Mouse (Mus musculus) hematopoietic stem cell, adult 5-6 weeks (primary cell): ENCODE data around the gene Rab3gap1. TPM values are rescaled to one million over a fixed set of nuclear protein-coding genes. Genes with fewer than 3 reads are reported as not detected.

ENCODE experiments used
- ATAC-seq, 2 experiments: fragments of 125-278 bp in 1 of 2; replicated peaks in 1 of 2; 2 replicates each; pipeline ENCODE4 v1.8.0; 2016 to 2017; ENCODE audit warnings: inconsistent platforms in 2 of 2, mild to moderate bottlenecking in 2 of 2, moderate number of reproducible peaks in 2 of 2, low read depth in 1 of 2, moderate TSS enrichment in 1 of 2; ENCODE audit not compliant: low FRiP score in 2 of 2, poor library complexity in 2 of 2, severe bottlenecking in 2 of 2, insufficient read depth in 1 of 2, low TSS enrichment in 1 of 2
- total RNA-seq: library from RNA; stranded (forward); fragments of 172-1452, 232-1000 nt; gene quantifications from 2 replicates; pipeline ENCODE4 v1.2.3, GENCODE M21; 2017

The Rab3gap1 gene
- 62.9 and 74.7 TPM in 2 replicates for total RNA-seq

GRCm38 (mm10) chr1:127868300-127869261, at the start of gene Rab3gap1:
Gene Rab3gap1, plus strand, starts transcription at chr1:127868773.
- ATAC-seq, result peak; percentile 99

GRCm38 (mm10) chr1:127827325-127827724, 41.2 kb upstream of the Rab3gap1 start:
- ATAC-seq, result peak; percentile 26 to 35; a peak in 1 of 4 replicates

GRCm38 (mm10) chr1:127830215-127830921, 38.2 kb upstream of the Rab3gap1 start:
- peak; percentile 95 to 98 for ATAC-seq

GRCm38 (mm10) chr1:127833714-127834113, 34.9 kb upstream of the Rab3gap1 start:
- ATAC-seq, result no peak

- no peak for ATAC-seq
Observed at GRCm38 (mm10) chr1:127834202-127834601, 34.4 kb upstream of the Rab3gap1 start.

- peak; percentile 83 to 85 for ATAC-seq
Observed at GRCm38 (mm10) chr1:127836619-127837018, 32.0 kb upstream of the Rab3gap1 start.

- ATAC-seq, result no peak
Observed at GRCm38 (mm10) chr1:127838602-127839001, 30.0 kb upstream of the Rab3gap1 start.

GRCm38 (mm10) chr1:127845472-127845871, 23.1 kb upstream of the Rab3gap1 start:
- no peak for ATAC-seq

GRCm38 (mm10) chr1:127850075-127850610, 18.4 kb upstream of the Rab3gap1 start:
- peak; percentile 94 to 99 for ATAC-seq

- no peak for ATAC-seq
Observed at GRCm38 (mm10) chr1:127854486-127855222, 13.9 kb upstream of the Rab3gap1 start, which contains the start of gene Map3k19. Gene Map3k19, minus strand, starts transcription at chr1:127855031.

GRCm38 (mm10) chr1:127858945-127859648, 9.5 kb upstream of the Rab3gap1 start:
- ATAC-seq, result 0 out of 4 replicates have a peak, but pooled peaks of 1 of the 2 experiments have one; percentile 12

GRCm38 (mm10) chr1:127859799-127860400, 8.7 kb upstream of the Rab3gap1 start:
- no peak for ATAC-seq

- no peak for ATAC-seq
Observed at GRCm38 (mm10) chr1:127860492-127860891, 8.1 kb upstream of the Rab3gap1 start.

- ATAC-seq, result no peak
Observed at GRCm38 (mm10) chr1:127861900-127862299, 6.7 kb upstream of the Rab3gap1 start.

GRCm38 (mm10) chr1:127863806-127864205, 4.8 kb upstream of the Rab3gap1 start:
- no peak for ATAC-seq

GRCm38 (mm10) chr1:127869276-127869675, 703 bp downstream of the Rab3gap1 start:
- no peak for ATAC-seq
